Mouse (Mus musculus) liver, embryonic 13.5 days (tissue): Measurements from ENCODE around the gene F2rl2. TPM values are rescaled to one million over a fixed set of nuclear protein-coding genes. Genes with fewer than 3 reads are reported as not detected.

Experiments
- ATAC-seq: fragments of 200-750 bp; cut with Nextera tagmentation; 2 replicates; pipeline ENCODE4 v1.8.0; 2017; ENCODE audit warnings: low read depth, mild to moderate bottlenecking, moderate number of reproducible peaks, moderate library complexity
- DNase-seq: peaks from one replicate; pipeline ENCODE4 v3.0.0; 2022
- H3K27ac ChIP-seq: fragments of 300-500 bp; sonication (generic); 2 replicates; pipeline ENCODE4 v1.5.1; 2015; ENCODE audit warnings: moderate library complexity, mild to moderate bottlenecking, inconsistent platforms
- H3K27me3 ChIP-seq: fragments of 300-500 bp; sonication (generic); 2 replicates; pipeline ENCODE4 v1.6.1; 2015; ENCODE audit warnings: mild to moderate bottlenecking, inconsistent platforms
- H3K36me3 ChIP-seq: fragments of 300-500 bp; sonication (generic); 2 replicates; pipeline ENCODE4 v1.6.1; 2015; ENCODE audit warnings: mild to moderate bottlenecking, inconsistent platforms
- H3K4me1 ChIP-seq: fragments of 300-500 bp; sonication (generic); replicated peaks from 2 replicates; pipeline ENCODE4 v1.6.1; 2015; ENCODE audit warnings: inconsistent platforms
- H3K4me2 ChIP-seq: fragments of 300-500 bp; sonication (generic); 2 replicates; pipeline ENCODE4 v1.6.1; 2015; ENCODE audit warnings: inconsistent platforms, mild to moderate bottlenecking, moderate library complexity
- H3K4me3 ChIP-seq: fragments of 300-500 bp; sonication (generic); replicated peaks from 2 replicates; pipeline ENCODE4 v1.5.1; 2015; ENCODE audit warnings: mild to moderate bottlenecking, inconsistent platforms
- H3K9ac ChIP-seq: fragments of 300-500 bp; sonication (generic); 2 replicates; pipeline ENCODE4 v1.6.1; 2015; ENCODE audit warnings: mild to moderate bottlenecking, inconsistent platforms
- H3K9me3 ChIP-seq: fragments of 300-500 bp; sonication (generic); replicated peaks from 2 replicates; pipeline ENCODE4 v1.6.1; 2016; ENCODE audit warnings: inconsistent platforms
- WGBS: fragments of 180-500 bp; shearing (Covaris S2); methylation state at CpG from one replicate; pipeline ENCODE4 v1.1.7; 2015; ENCODE audit not compliant: insufficient replicate concordance; 5-methylcytosine and 5-hydroxymethylcytosine counted together
- polyA plus RNA-seq: library from polyadenylated mRNA; unstranded; fragments of >200 nt; fragmentation: Nextera tagmentation; extraction: Ambion mirVana; gene quantifications from 2 replicates; pipeline ENCODE4 v1.2.1, GENCODE M21; 2015

F2rl2 gene
- polyA plus RNA-seq: 13.4 and 17.9 TPM in 2 replicates

DNA sequence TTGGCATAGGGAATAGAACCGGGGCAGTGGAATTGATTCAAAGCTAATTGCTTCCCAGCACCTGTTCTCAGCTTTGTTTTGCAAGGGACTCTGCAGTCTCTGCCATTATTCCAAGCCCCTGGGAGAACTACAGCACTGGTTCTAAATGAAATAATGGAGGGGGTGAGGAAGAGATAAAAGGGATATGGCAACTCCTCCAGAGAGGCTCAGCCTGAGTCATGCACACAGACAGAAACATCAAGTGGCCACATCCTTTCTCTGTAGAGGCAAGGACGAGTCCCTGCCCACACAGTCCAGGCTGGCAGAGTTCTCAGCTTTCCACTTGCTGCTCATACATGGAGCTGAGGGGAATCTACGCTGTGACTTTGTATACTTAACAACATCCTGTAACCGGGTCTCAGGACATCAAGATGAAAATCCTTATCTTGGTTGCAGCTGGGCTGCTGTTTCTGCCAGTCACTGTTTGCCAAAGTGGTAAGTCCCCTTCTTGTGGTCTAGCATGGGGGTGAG lies at the start of gene F2rl2:
Gene F2rl2, plus strand, starts transcription at position 200 of the 510 bp plus-strand sequence.
- WGBS: 29% methylated on average over 4 of the region's 4 CpGs
- peak within 1 kb of the TSS; percentile 65 for H3K27ac ChIP-seq
- no peaks in the 10 kb centered on the region for H3K27me3 ChIP-seq
- no peak within 1 kb of the TSS for H3K4me3 ChIP-seq
- H3K4me2 ChIP-seq: 0 out of 2 replicates have a peak within 1 kb of the TSS, but pooled peaks have one; percentile 3
- H3K36me3 ChIP-seq: peaks cover 6% of the 10 kb centered on the region
- H3K9ac ChIP-seq: peak within 1 kb of the TSS; percentile 37; the same call in 1 of the 2 replicates
- peaks cover 49% of the 10 kb centered on the region for H3K4me1 ChIP-seq
- DNase-seq (no peak), ATAC-seq (peak; percentile 65)
- no peaks in the 10 kb centered on the region for H3K9me3 ChIP-seq

GRCm38 (mm10) chr13:95647248-95647647 lies 49.4 kb upstream of the F2rl2 start:
- DNase-seq (no peak), ATAC-seq (no peak)
- Histone ChIP-seq H3K4me1 (peaks cover 2% of the 10 kb centered on the region), H3K4me2 (no peak overlapping the region), H3K4me3 (no peak overlapping the region), H3K36me3 (peaks cover 26% of the 10 kb centered on the region), H3K9ac (no peak overlapping the region), H3K27me3 (no peaks in the 10 kb centered on the region), H3K27ac (0 out of 2 replicates have a peak overlapping the region, but pooled peaks have one; percentile 29), H3K9me3 (no peaks in the 10 kb centered on the region)
- WGBS: 61% methylated on average over 4 of the region's 4 CpGs

DNA sequence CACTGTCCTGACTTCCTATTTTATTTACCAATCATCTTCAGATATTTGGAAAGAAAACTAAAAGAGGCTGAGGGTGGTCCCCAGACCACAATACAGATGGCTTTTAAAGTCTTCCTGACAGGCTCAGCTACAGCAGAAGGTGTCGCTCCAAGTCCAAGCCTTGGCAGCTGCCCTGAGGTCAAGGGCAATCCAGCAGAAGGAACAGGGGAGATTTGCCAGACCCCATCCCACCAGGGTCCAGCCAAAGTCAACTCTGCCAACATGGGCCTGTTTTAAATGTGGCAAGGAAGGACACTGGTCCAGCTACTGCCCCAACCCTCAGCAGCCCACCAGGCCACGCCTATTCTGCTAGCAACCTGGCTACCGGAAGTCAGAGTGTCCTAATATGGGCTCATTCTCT lies 46.7 kb upstream of the F2rl2 start:
- peaks cover 11% of the 10 kb centered on the region for H3K36me3 ChIP-seq

DNA sequence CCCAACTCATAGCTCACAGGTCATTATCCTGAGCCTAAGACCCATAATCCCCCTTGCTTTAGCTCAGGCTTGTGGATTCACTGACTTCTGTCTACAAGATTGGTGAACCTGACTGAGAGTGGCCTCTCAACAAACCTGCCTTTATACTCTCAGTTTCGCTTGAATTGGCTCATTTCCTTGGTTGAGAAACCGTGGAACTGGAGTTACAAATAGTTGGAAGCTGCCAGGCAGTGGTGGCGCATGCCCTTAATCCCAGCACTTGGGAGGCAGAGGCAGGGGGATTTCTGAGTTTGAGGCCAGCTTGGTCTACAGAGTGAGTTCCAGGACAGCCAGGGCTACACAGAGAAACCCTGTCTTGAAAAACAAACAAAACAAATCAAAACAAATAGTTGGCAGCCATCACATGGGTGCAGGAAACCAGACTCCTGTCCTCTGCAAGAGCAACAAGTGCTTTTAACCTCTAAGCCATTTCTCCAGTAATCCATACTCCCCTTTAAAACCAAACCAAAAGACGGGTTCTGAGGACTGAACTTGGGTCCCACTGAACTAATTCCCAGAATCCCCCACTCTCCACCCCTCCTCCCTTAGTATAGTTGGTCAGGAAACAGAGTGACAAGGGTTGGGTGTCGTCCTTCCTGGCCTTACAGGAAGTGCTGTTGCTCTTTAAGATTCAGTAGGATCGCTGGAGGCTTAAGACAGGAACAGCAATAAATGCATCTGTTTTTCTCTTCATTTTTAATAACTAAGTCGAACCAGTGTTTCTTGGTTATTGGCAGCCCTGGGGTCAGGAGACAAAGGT lies 44.6 kb upstream of the F2rl2 start:
- WGBS: 59% methylated on average over 7 of the region's 7 CpGs
- no peak for DNase-seq

More for the DNA sequence above, 46.7 kb upstream of the F2rl2 start:
- ATAC-seq (no peak), DNase-seq (no peak)
- no peak overlapping the region for H3K4me3 ChIP-seq
- peaks cover 25% of the 10 kb centered on the region for H3K4me1 ChIP-seq
- H3K4me2 ChIP-seq: no peak overlapping the region
- H3K9me3 ChIP-seq: no peaks in the 10 kb centered on the region
- no peaks in the 10 kb centered on the region for H3K27me3 ChIP-seq
- no peak overlapping the region for H3K27ac ChIP-seq
- 75% methylated on average over 3 of the region's 3 CpGs for WGBS
- H3K9ac ChIP-seq: no peak overlapping the region

GRCm38 (mm10) chr13:95653696-95654095 lies 43.0 kb upstream of the F2rl2 start:
- ATAC-seq (no peak), DNase-seq (no peak)
- Histone ChIP-seq H3K36me3 (peaks cover 30% of the 10 kb centered on the region), H3K27me3 (no peaks in the 10 kb centered on the region), H3K9ac (no peak overlapping the region), H3K9me3 (no peaks in the 10 kb centered on the region), H3K4me3 (no peak overlapping the region), H3K4me2 (no peak overlapping the region), H3K4me1 (peaks cover 56% of the 10 kb centered on the region), H3K27ac (peak overlapping the region; percentile 20)
- 26% methylated on average over 4 of the region's 4 CpGs for WGBS

More for the DNA sequence above, 44.6 kb upstream of the F2rl2 start:
- Histone ChIP-seq H3K9ac (no peak overlapping the region), H3K4me1 (peaks cover 42% of the 10 kb centered on the region), H3K27ac (no peak overlapping the region), H3K27me3 (no peaks in the 10 kb centered on the region), H3K9me3 (no peaks in the 10 kb centered on the region), H3K4me2 (no peak overlapping the region), H3K4me3 (no peak overlapping the region), H3K36me3 (peaks cover 13% of the 10 kb centered on the region)
- ATAC-seq: no peak

GRCm38 (mm10) chr13:95655284-95655683 lies 41.4 kb upstream of the F2rl2 start:
- ATAC-seq (no peak), DNase-seq (no peak)
- Histone ChIP-seq H3K4me1 (peaks cover 56% of the 10 kb centered on the region), H3K36me3 (peaks cover 43% of the 10 kb centered on the region), H3K4me3 (no peak overlapping the region), H3K27ac (peak overlapping the region; percentile 24; the same call in 1 of the 2 replicates), H3K9me3 (no peaks in the 10 kb centered on the region), H3K4me2 (no peak overlapping the region), H3K27me3 (no peaks in the 10 kb centered on the region), H3K9ac (no peak overlapping the region)
- WGBS: 69% methylated on average over 9 of the region's 9 CpGs

- peak overlapping the region; percentile 56 for H3K27ac ChIP-seq
- H3K4me3 ChIP-seq: no peak overlapping the region
- peaks cover 62% of the 10 kb centered on the region for H3K36me3 ChIP-seq
- no peaks in the 10 kb centered on the region for H3K27me3 ChIP-seq
- peaks cover 53% of the 10 kb centered on the region for H3K4me1 ChIP-seq
- DNase-seq (peak; percentile 24), ATAC-seq (peak; percentile 89)
- WGBS: 16% methylated on average over 9 of the region's 9 CpGs
- H3K9ac ChIP-seq: peak overlapping the region; percentile 14; the same call in 1 of the 2 replicates
- peak overlapping the region; percentile 9; the same call in 1 of the 2 replicates for H3K4me2 ChIP-seq
- no peaks in the 10 kb centered on the region for H3K9me3 ChIP-seq
Measured at GRCm38 (mm10) chr13:95657171-95657570, 39.5 kb upstream of the F2rl2 start.

DNA sequence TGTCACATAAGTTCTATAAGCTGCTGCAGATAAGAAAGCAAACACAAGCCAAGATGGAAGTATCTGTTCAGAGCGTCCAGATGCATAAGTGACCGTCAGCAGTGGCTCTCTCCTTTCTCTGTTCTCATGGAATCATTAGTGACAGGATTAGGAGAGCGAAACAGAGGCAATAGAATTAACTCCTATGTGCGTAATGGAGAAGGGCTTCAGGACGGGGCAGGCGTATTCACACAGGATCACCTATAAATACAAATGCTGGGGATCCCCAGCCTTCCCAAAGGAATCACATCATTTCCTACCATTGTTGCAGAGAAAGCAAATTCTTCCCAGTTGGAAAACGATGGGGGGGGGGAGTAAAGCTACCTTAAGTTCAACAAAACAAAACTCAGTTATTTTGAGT lies 37.2 kb upstream of the F2rl2 start:
- peaks cover 83% of the 10 kb centered on the region for H3K36me3 ChIP-seq
- 82% methylated on average over 7 of the region's 7 CpGs for WGBS
- no peaks in the 10 kb centered on the region for H3K27me3 ChIP-seq
- H3K9ac ChIP-seq: no peak overlapping the region
- no peak overlapping the region for H3K4me2 ChIP-seq
- no peaks in the 10 kb centered on the region for H3K9me3 ChIP-seq
- no peak overlapping the region for H3K4me3 ChIP-seq
- no peak for ATAC-seq
- H3K4me1 ChIP-seq: peaks cover 34% of the 10 kb centered on the region
- no peak overlapping the region for H3K27ac ChIP-seq
- DNase-seq: no peak

- no peak overlapping the region for H3K4me2 ChIP-seq
- ATAC-seq: no peak
- no peak overlapping the region for H3K9ac ChIP-seq
- no peak overlapping the region for H3K4me3 ChIP-seq
- DNase-seq: no peak
- H3K36me3 ChIP-seq: peaks cover 89% of the 10 kb centered on the region
- no peak overlapping the region for H3K27ac ChIP-seq
- H3K4me1 ChIP-seq: peaks cover 10% of the 10 kb centered on the region
- H3K27me3 ChIP-seq: no peaks in the 10 kb centered on the region
- WGBS: 93% methylated on average over 4 of the region's 4 CpGs
- H3K9me3 ChIP-seq: no peaks in the 10 kb centered on the region
Measured at GRCm38 (mm10) chr13:95663834-95664233, 32.8 kb upstream of the F2rl2 start.

DNA sequence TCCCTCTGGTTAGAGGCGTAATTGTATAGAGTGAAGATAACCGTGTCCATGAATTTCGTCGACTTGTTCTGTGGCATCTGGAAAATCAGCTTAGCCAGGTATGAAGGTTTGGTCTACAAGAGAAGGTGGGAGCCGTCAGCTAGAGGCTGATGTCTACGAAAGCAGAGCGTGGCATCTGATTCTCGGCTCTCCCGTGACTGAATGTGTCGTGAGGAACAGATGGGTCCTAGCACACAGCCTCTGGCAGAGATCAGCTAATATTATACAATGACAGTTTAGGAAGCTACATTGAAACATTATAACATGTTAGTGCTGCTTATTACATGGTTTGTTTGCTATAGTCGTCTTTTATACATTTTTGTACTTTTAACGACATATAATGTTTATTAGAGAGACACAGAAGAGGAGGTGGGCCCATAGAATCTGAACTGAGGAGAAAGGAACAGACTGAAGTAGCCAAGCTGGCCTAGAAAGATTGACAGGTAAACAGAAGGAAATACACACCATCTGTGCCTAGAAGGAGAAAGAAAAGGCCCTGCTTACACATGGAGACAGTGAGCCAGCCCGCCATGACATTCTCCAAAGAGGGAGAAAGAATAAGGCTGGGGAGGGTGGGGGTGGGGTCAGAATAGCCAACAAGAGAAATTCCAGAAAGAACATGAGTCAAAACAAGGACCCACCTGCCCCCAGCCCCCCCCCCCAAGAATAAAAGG lies 30.9 kb upstream of the F2rl2 start:
- no peak overlapping the region for H3K4me3 ChIP-seq
- H3K36me3 ChIP-seq: peaks cover 89% of the 10 kb centered on the region
- no peak for ATAC-seq
- WGBS: 86% methylated on average over 13 of the region's 13 CpGs
- H3K27me3 ChIP-seq: no peaks in the 10 kb centered on the region
- no peaks in the 10 kb centered on the region for H3K9me3 ChIP-seq
- H3K9ac ChIP-seq: no peak overlapping the region
- no peak for DNase-seq
- H3K27ac ChIP-seq: peak overlapping the region; percentile 16; the same call in 1 of the 2 replicates
- peaks cover 24% of the 10 kb centered on the region for H3K4me1 ChIP-seq
- no peak overlapping the region for H3K4me2 ChIP-seq

- H3K4me3 ChIP-seq: no peak overlapping the region
- H3K4me1 ChIP-seq: peaks cover 38% of the 10 kb centered on the region
- no peak overlapping the region for H3K4me2 ChIP-seq
- no peaks in the 10 kb centered on the region for H3K27me3 ChIP-seq
- DNase-seq: no peak
- peaks cover 75% of the 10 kb centered on the region for H3K36me3 ChIP-seq
- no peak overlapping the region for H3K27ac ChIP-seq
- H3K9ac ChIP-seq: no peak overlapping the region
- no peaks in the 10 kb centered on the region for H3K9me3 ChIP-seq
- 36% methylated on average over 7 of the region's 7 CpGs for WGBS
- no peak for ATAC-seq
Measured at GRCm38 (mm10) chr13:95667260-95667659, 29.4 kb upstream of the F2rl2 start.
